In the genomic region with DNA sequence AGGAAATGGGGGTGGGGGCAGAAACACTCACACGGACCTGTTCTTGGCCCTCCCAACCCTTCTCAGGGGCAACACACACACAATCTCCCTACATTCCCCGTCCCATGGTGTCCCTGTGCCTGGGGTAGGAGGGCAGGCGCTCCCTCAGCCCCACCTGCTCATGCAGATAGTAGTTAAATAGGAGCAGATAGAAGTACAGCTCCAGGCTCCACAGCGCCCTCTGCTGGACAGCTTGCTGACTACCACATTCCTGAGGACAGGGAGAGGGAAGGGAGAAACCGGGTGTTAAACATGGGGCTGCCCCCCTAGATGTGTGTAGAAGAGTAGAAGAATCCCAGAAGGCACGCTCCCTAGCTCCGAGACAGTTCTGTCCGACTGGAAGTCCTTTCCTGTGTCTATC, we compare ENCODE assay signal across 9 mouse cellular contexts. TPM values are rescaled to one million over a fixed set of nuclear protein-coding genes. Genes with fewer than 3 reads are reported as not detected.
A peak's percentile ranks its signal among the peaks of the same experiment; 100 is the strongest.
DNase-seq lines count a peak whose midpoint lies in the region; ATAC-seq and TF ChIP-seq lines count a peak whose summit lies in the region.
"Had no signal": no experiment of that assay in that cellular context is flagged by ENCODE, and none has a peak within 500 bp of the region (broad histone marks: within the 10 kb centered on the region; RNA-seq: fewer than 3 reads in every experiment).

No protein-coding gene starts in this region.

- peak; percentile 62 for DNase-seq in hindbrain, postnatal 0 days (ENCODE audit: low spot score)
- DNase-seq in hindbrain, embryonic 14.5 days (ENCODE audit: low spot score): no peak
- peak; percentile 88 for DNase-seq in ZHBTc4 (ENCODE audit: low read depth, low spot score)
- peak; percentile 59 for DNase-seq in kidney, adult 9 months
- DNase-seq in liver, adult 2 months (ENCODE audit: extremely low read depth, low read depth, low spot score): no peak
- peak; percentile 71 for DNase-seq in retina, postnatal 1 day
- DNase-seq in urinary bladder, adult 2 months (ENCODE audit: low spot score): peak; percentile 54

- H3K36me3 ChIP-seq in hindbrain, postnatal 0 days (ENCODE audit: insufficient read depth, low read length): peaks cover 4% of the 10 kb centered on the region; the same call in 1 of the 2 replicates
- H3K36me3 ChIP-seq in hindbrain, embryonic 14.5 days (replicated peaks; ENCODE audit: control insufficient read depth, insufficient read depth): peaks cover 13% of the 10 kb centered on the region; the same call in 1 of the 2 replicates
- H3K36me3 ChIP-seq in liver, adult 2 months (ENCODE audit: control insufficient read depth, insufficient read depth, low read length): no peaks in the 10 kb centered on the region

- no peak overlapping the region for H3K9ac ChIP-seq in hindbrain, postnatal 0 days (replicated peaks; ENCODE audit: low read length)
- H3K9ac ChIP-seq in hindbrain, embryonic 14.5 days: no peak overlapping the region
- H3K9ac ChIP-seq in liver, adult 2 months (ENCODE audit: low read depth, low read length): no peak overlapping the region
- H3K9ac ChIP-seq: embryonic facial prominence, embryonic 15.5 days had no signal

- no peak overlapping the region for H3K4me2 ChIP-seq in hindbrain, postnatal 0 days (ENCODE audit: low read depth, low read length)
- no peak overlapping the region for H3K4me2 ChIP-seq in hindbrain, embryonic 14.5 days (replicated peaks)
- H3K4me2 ChIP-seq: embryonic facial prominence, embryonic 15.5 days had no signal

- H3K9me3 ChIP-seq in hindbrain, postnatal 0 days (ENCODE audit: low read length): no peaks in the 10 kb centered on the region
- no peaks in the 10 kb centered on the region for H3K9me3 ChIP-seq in hindbrain, embryonic 14.5 days (ENCODE audit: control insufficient read depth, low read length)
- H3K9me3 ChIP-seq: embryonic facial prominence, embryonic 15.5 days had no signal

- ATAC-seq in hindbrain, postnatal 0 days: peak; percentile 19; the same call in 1 of the 2 replicates
- ATAC-seq in hindbrain, embryonic 14.5 days (ENCODE audit: low FRiP score): no peak
- peak; percentile 60 for ATAC-seq in common myeloid progenitor, adult 5-6 weeks (replicated peaks; ENCODE audit: low read depth, poor library complexity, severe bottlenecking)

- H3K27me3 ChIP-seq in hindbrain, postnatal 0 days (ENCODE audit: insufficient read depth, low read length): no peaks in the 10 kb centered on the region
- H3K27me3 ChIP-seq in hindbrain, embryonic 14.5 days (ENCODE audit: control insufficient read depth, insufficient read depth, low read length): no peaks in the 10 kb centered on the region
- H3K27me3 ChIP-seq in liver, adult 2 months (ENCODE audit: control insufficient read depth, insufficient read depth, low read length): no peaks in the 10 kb centered on the region
- H3K27me3 ChIP-seq: embryonic facial prominence, embryonic 15.5 days had no signal

- 67% methylated on average over 8 of the region's 8 CpGs for WGBS in hindbrain, postnatal 0 days
- WGBS in hindbrain, embryonic 14.5 days: 54% methylated on average over 8 of the region's 8 CpGs
- 73% methylated on average over 8 of the region's 8 CpGs for WGBS in liver, adult 2 months

- H3K4me3 ChIP-seq in hindbrain, postnatal 0 days (ENCODE audit: low read length): no peak overlapping the region
- no peak overlapping the region for H3K4me3 ChIP-seq in hindbrain, embryonic 14.5 days (replicated peaks; ENCODE audit: low read length)
- H3K4me3 ChIP-seq in liver, adult 2 months (ENCODE audit: insufficient read depth, low read depth, low read length): no peak overlapping the region
- H3K4me3 ChIP-seq: embryonic facial prominence, embryonic 15.5 days had no signal

- peak; percentile 85 for TF ChIP-seq CTCF in hindbrain, postnatal 0 days (IDR thresholded peaks at IDR 0.05; ENCODE audit: low read depth)
- TF ChIP-seq CTCF in liver, adult 2 months (IDR thresholded peaks at IDR 0.05; ENCODE audit: low read depth, low read length): peak; percentile 94

- no peak for TF ChIP-seq POLR2A in liver, adult 2 months (IDR thresholded peaks at IDR 0.05; ENCODE audit: extremely low read depth, insufficient read depth, low read length)

- H3K27ac ChIP-seq in hindbrain, postnatal 0 days: no peak overlapping the region
- H3K27ac ChIP-seq in hindbrain, embryonic 14.5 days: no peak overlapping the region
- no peak overlapping the region for H3K27ac ChIP-seq in liver, adult 2 months (replicated peaks; ENCODE audit: insufficient read depth, low read depth, low read length)
- H3K27ac ChIP-seq: embryonic facial prominence, embryonic 15.5 days had no signal

- H3K79me2 ChIP-seq in liver, adult 2 months (ENCODE audit: control insufficient read depth, insufficient read depth, low read length): no peaks in the 10 kb centered on the region

- H3K4me1 ChIP-seq in hindbrain, postnatal 0 days (ENCODE audit: insufficient read depth, low read length): 0 out of 2 replicates have a peak, but pooled peaks cover 4% of the 10 kb centered on the region
- 0 out of 2 replicates have a peak, but pooled peaks cover 8% of the 10 kb centered on the region for H3K4me1 ChIP-seq in hindbrain, embryonic 14.5 days (replicated peaks; ENCODE audit: control insufficient read depth, insufficient read depth, low read length)
- H3K4me1 ChIP-seq in liver, adult 2 months (ENCODE audit: control insufficient read depth, insufficient read depth, low read length): peaks cover 13% of the 10 kb centered on the region

RNA-seq across cellular contexts. Expression of a gene that starts 39.4 kb away (rescaled TPM):
- 34.3 and 36.0 TPM in 2 replicates for total RNA-seq in hindbrain, postnatal 0 days (2014; rRNA removed)
- polyA plus RNA-seq in hindbrain, postnatal 0 days (2015; fragmentation: Nextera tagmentation; extraction: Ambion mirVana): 21.7 TPM in 2 replicates
- 24.5 and 26.7 TPM in 2 replicates for polyA plus RNA-seq in hindbrain, embryonic 14.5 days (2014; fragmentation: Nextera tagmentation; extraction: Ambion mirVana)
- total RNA-seq in common myeloid progenitor, adult 5-6 weeks (2017): 0.09 TPM in 1 of 2 replicates, not detected in the other
- 7.5 and 8.0 TPM in 2 replicates for total RNA-seq in liver, adult 2 months (2014; rRNA removed)
- 6.6 and 8.1 TPM in 2 replicates for polyA plus RNA-seq in liver, adult 2 months (2012; rRNA removed)
- 14.0 and 14.3 TPM in 2 replicates for polyA plus RNA-seq in urinary bladder, adult 2 months (2012; rRNA removed)

RNA-seq across cellular contexts. Expression of a gene that starts 46.3 kb away (rescaled TPM):
- total RNA-seq in hindbrain, postnatal 0 days (2014; rRNA removed): not detected in 2 replicates
- not detected in 2 replicates for polyA plus RNA-seq in hindbrain, postnatal 0 days (2015; fragmentation: Nextera tagmentation; extraction: Ambion mirVana)
- 0.12 TPM in 1 of 2 replicates, not detected in the other for polyA plus RNA-seq in hindbrain, embryonic 14.5 days (2014; fragmentation: Nextera tagmentation; extraction: Ambion mirVana)
- not detected in 2 replicates for total RNA-seq in common myeloid progenitor, adult 5-6 weeks (2017)
- 0.27 and 0.28 TPM in 2 replicates for total RNA-seq in liver, adult 2 months (2014; rRNA removed)
- polyA plus RNA-seq in liver, adult 2 months (2012; rRNA removed): 0.18 and 0.26 TPM in 2 replicates
- polyA plus RNA-seq in urinary bladder, adult 2 months (2012; rRNA removed): 0.74 and 0.94 TPM in 2 replicates
- polyA plus RNA-seq: embryonic facial prominence, embryonic 15.5 days had no signal

Comparison
In these comparisons a context has a peak if more than half of its experiments do, and no peak if none do; other contexts are left out.
1. DNase-seq: peak in hindbrain, postnatal 0 days (single experiment), ZHBTc4 (single experiment), kidney, adult 9 months (single experiment), retina, postnatal 1 day (single experiment) and urinary bladder, adult 2 months (single experiment); none in hindbrain, embryonic 14.5 days (single experiment) and liver, adult 2 months (single experiment).